Mouse (Mus musculus) embryo, embryonic 10 days (tissue): ENCODE measurements around the gene Plod2.
A peak's percentile ranks its signal among the peaks of the same experiment; 100 is the strongest.

ENCODE experiments used
- DNase-seq: peaks from one replicate; pipeline ENCODE4 v3.0.0-alpha.2; 2015; ENCODE audit warnings: low spot score

The Plod2 gene

DNA sequence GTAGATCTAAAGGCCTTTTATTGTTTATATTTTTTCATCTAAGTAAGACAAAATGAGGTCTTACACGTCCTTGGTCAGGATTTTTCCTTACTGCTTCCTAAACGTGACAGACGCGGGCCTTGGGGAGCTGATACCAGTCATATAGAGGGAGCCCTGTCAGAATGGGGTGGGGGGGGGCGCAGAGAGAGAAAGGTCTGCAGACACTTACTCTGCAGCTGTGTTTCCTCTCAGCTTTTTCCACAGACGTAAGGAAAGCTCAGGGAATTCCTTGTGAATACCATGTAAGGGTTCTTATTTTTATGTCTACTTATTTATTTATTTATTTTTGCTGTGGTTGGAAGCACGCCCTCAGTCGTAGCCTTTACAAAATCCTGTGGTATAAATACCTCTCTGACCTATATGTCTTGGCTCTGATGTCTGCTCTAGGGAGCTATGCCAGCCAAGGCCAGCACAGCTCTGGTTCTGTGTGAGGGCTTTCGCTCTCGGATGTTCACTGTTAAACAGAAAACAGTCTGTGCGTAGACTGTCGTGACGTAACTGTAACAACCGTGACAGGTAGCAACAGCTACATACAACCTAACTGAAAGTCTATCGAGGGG lies 58.0 kb downstream of the Plod2 start:
- DNase-seq: no peak

- no peak for DNase-seq
Measured at GRCm38 (mm10) chr9:92601551-92601950, 59.5 kb downstream of the Plod2 start.

GRCm38 (mm10) chr9:92603541-92603940 lies 61.5 kb downstream of the Plod2 start:
- DNase-seq: no peak

DNA sequence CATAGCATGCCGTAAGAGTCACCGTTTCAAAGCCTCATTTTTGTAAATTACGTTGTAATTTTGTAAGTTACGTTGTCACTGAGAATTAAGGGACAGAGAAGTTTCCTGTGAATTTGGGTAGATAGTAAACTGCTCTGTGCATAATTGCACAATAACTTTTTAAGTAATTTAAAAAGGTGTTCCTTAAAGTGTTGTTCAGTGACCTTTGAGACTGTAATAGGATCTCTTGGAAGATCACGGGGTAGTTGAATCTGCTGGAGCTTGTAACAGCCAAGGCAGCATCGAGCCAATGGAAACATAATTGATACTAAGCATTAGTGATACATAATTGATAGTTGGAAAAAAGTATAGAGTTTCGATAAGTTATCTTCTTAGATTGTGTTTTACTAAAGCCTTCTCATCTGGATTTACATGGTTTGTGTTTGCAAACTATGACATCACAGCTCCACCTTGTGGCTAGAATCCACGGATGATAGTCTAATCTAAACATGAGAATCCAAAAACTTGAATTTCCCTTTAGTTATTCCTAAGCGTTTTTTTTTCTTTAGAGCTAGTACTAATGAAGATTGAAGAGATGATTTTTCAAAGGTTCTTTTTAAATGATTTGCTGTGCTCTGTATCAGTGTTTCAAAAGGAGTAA lies 68.7 kb downstream of the Plod2 start:
- peak; percentile 62 for DNase-seq

GRCm38 (mm10) chr9:92612641-92613040 lies 70.6 kb downstream of the Plod2 start:
- no peak for DNase-seq

- DNase-seq: no peak
Measured at GRCm38 (mm10) chr9:92613206-92613605, 71.2 kb downstream of the Plod2 start.

DNA sequence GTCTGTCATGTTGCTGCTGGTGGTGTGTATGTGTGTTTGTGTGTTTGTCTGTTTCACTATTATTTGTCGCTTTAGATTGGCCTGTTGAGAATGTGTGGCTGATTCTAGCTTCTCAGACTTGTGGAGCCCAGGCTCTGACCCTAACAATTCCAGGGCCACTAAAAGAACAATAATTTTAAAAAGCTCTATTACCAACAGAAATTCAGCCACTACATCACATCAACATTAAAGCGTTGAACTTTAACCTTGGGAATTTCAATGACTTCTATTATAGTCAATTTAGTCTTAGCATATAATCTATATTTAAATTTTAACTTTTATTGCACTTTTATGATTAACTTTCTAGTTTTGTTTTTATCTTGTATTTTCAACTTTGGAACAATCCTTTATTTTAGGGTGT lies 74.4 kb downstream of the Plod2 start:
- no peak for DNase-seq

- DNase-seq: no peak
Measured at GRCm38 (mm10) chr9:92617376-92617775, 75.4 kb downstream of the Plod2 start.

DNA sequence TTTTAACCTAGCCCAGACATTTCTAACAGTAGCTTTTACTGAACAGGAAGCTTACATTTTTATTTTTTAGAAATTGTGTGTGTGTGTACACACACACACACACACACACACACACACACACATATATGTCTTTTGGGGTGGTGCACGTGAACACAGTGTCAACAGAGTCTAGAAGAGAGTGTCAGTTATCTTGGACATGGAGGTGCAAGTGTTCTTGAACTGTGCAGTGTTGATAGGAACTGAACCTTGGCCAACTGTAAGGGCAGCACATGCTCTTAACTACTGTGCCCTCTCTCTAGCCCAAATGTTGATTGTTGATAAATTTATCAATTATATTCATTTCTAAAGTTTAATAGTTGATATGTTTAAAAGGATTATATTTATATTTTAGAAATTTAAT lies 78.1 kb downstream of the Plod2 start:
- no peak for DNase-seq

DNA sequence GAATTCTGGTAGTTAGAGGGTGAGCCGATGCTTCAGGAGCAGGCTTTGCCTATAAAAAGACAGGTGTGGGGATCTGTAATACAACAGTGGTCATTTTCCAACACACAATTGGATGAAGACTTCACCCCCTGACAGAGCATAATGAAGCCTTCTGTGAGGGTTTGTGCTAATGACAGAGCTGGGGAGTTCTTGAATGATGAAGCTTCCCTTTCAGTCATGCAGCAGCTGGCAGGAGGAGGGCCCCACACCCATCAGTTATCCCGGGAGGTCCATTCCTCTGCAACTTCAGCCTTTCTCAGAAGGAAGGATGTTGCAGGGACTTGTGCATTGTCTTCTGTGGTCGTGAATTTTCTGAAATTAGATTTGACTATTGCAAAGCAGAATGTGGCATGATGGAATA lies 79.2 kb downstream of the Plod2 start:
- no peak for DNase-seq

DNA sequence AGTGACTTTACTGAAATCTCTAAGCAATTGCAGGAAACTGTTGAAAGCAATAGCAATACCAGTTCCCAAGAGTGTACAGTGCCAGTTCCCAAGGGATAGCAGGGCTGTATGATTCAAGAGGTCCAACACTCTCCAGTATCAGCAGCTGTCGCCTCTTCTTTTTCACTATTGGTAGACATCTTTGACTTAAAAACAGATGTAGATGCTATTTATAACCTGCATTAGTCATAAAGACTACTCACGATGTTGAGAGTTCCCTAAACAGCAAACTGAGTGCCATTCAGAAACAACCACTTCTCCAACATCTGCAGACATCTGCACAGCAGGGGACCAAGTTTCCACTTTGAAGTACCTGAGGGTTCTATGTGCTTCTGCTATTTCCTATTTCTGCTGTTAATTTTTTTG lies 79.9 kb downstream of the Plod2 start:
- DNase-seq: no peak

- no peak for DNase-seq
Measured at GRCm38 (mm10) chr9:92634792-92635191, 92.8 kb downstream of the Plod2 start.

GRCm38 (mm10) chr9:92639200-92639897 lies 97.3 kb downstream of the Plod2 start:
- DNase-seq: no peak

DNA sequence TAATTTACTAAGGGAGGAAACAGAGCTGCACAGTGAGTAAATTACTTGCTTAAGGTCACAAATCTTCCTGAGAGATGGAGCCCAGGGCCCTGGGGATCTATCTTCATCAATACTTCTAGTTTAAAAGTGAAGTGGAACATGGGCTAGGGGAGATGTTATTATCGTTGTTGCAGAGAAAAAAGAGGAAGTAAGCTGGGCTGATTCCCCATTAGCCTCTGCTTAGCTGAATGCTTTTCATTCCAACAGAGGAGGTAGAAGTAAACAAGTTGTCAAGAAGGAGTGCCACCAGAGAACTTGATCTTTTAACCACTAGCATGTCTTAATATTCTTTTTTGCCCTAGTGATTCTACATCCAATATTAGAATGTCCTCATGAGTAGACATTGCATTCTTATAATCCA lies 99.7 kb downstream of the Plod2 start:
- DNase-seq: no peak
